Mouse (Mus musculus) thymus, adult 2 months (tissue): ENCODE results near the gene Scamp3.

Source experiments
- CTCF ChIP-seq: fragments of 200-500 bp; IDR thresholded peaks from 2 replicates; pipeline ENCODE4 v1.5.1; 2012; ENCODE audit warnings: mild to moderate bottlenecking, control low read depth, low read length, moderate library complexity, borderline replicate concordance; ENCODE audit not compliant: control insufficient read depth, poor library complexity, insufficient read depth; ENCODE audit errors: extremely low read depth
- POLR2A ChIP-seq: fragments of 200-500 bp; IDR thresholded peaks from 2 replicates; pipeline ENCODE4 v1.6.1; 2012; ENCODE audit warnings: mild to moderate bottlenecking, low read length, control low read depth, moderate library complexity; ENCODE audit not compliant: control insufficient read depth, poor library complexity, insufficient read depth; ENCODE audit errors: extremely low read depth

GRCm38 (mm10) chr3:89210162-89210561 lies 32.9 kb downstream of the Scamp3 start:
- TF ChIP-seq CTCF (no peak), POLR2A (no peak)
